Mouse (Mus musculus): Measurements from ENCODE around the gene Patl2.
A peak's percentile ranks its signal among the peaks of the same experiment; 100 is the strongest.
"Not testable (repeated sequence)": the region's sequence is repeated elsewhere in the genome, so short reads cannot be mapped to it uniquely, and the experiment has no call there.

Gene Patl2

DNA sequence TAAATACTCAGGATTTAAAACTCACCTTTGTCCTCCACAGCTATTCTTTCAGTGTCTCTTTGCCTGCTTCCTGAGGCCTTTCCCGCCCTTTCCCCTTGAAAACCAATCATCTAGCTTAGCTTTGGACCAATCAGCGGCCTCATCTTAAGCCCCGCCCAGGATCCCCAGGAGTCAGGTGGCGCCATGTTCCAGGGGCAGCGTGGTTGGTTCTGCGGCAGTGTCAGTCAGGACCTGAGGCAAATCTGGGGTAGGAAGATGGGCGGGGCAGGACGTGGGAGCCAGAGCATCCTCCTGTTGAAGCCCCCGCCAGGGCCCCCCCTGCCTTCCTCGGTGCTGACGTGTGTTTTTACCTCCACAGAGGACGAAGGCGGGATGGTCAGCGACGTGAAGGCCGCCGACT, at the start of gene Patl2, which contains the start of gene Terb2:
Patl2 (minus strand) TSS at position 84 of the 400 bp plus-strand sequence.
Terb2 (plus strand) TSS at position 167 of the 400 bp plus-strand sequence.
- no peak for DNase-seq (ENCODE audit: extremely low spot score, low spot score)

DNA sequence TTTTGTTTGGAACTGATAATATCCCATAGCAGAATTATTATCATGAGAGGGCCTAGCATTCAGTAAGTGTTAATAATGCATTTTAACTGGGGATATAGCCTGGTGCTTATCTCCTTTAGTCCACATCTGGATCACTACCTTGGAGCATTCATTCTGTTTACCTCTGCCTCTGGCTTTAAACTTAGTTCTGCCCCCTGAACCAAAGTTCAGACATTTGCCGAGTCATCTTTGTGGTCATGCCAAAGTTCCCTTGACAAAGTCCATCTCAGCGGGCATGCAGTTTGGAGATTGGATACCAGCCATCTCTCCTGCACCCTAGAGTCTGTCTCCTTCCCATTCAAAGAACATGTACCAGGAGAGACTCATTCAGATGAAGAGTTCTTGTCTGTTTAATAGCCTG, 49.4 kb upstream of the Patl2 start:
- DNase-seq (ENCODE audit: extremely low spot score, low spot score) = no peak

DNA sequence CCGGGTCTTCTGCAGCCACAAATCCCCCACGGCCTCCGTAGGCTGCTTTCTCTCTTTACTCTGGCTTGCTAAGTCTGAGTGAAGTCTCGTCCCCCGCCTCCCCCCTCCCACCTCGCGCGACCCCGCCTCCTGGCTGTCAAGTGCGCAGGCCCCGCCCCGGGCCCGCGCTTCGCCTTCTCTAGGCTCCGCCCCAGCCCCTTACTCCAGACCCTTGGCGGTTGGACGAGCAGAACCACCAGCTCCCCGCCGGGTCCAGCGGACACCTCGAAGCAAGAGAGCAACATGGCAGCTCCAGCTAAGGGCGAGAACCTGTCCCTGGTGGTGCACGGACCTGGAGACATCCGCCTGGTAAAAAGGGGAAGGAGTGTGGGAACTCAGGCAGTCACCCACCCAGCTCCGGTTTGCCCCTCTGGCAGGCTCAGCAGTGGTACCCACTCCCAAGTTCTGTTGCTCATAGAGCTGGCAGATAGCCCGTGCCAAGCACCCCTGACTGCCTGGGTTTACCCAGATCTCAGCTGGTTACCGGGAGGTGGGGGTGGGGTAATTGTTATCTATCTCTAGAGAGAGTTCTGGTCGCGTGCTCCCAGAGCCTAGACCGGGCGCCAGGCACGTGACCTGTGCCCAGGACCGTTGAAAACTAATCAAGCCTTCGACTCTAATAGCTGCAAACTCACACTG, 48.8 kb upstream of the Patl2 start, which contains the start of gene Sord:
Sord (plus strand) TSS at position 139 of the 678 bp plus-strand sequence.
- peak; percentile 91 for DNase-seq (ENCODE audit: extremely low spot score, low spot score)

DNA sequence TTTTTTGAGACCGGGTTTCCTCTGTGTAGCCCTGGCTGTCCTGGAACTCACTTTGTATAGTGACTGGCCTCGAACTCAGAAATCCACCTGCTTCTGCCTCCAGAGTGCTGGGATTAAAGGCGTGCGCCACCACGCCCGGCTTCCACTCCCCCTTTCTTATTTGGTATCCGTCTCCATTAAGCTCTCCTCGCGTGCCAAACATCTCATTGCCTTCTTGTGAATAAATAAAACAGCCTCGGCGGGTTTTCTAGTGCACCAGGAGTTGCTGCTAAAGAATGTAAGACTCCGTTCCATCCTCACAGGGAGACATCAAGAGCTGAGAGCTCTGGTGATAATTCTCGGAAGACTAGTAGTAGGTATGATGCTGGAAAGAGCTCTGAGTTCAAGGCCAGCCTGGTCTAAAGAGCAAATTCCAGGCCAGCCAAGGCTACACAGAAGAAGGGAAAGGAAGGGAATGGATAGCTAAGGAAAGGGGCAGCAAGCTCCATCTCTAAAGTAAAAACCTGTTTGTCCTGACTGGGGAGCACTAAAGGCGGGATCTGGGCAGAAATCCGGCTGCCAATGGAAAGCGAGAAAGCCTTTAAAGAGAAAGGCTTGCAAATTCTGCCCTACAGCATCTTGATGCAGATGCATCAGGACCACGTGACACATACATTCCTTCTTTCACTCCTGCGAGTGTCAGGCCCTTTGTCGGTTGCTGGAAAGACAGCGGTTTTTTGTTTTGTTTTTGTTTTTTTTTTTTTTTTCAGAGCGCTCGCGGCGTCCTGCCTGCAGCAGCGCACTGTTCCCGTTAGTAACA, 48.0 kb upstream of the Patl2 start:
- peak; percentile 54 for DNase-seq (ENCODE audit: extremely low spot score, low spot score)

DNA sequence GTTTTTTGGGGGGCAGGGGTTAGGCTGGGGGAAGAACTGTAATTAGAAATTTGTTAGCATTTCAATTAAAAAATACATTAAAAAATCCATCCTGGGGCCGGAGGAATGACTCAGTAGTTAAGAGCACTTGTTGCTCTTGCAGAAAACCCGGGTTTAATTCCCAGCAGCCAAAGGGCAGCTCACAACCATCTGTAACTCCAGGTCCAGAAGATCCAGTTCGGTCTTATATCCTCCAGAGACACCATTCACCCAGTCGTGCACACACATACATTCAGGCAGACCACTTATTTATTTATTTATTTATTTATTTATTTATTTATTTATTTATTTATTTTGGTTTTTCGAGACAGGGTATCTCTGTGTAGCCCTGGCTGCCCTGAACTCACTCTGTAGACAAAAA, 47.4 kb upstream of the Patl2 start:
- no peak for DNase-seq (ENCODE audit: extremely low spot score, low spot score)

DNA sequence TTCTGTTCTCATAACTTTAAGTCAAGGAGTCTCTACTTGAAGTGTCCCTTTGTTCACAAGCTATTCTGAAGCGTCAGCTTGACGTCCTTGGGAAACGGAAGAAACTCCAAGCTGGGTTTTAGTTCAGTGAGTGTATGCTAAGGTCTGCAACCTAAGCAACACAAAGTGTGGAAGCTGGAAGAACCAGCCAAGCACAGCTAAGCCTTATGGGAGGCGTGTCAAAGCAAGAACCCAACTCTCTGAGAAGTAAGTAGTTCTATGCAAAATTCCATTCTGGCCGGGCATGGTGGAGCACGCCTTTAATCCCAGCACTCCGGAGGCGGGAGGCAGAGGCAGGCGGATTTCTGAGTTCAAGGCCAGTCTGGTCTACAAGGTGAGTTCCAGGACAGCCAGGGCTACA, 45.6 kb upstream of the Patl2 start:
- no peak for DNase-seq (ENCODE audit: extremely low spot score, low spot score)

DNA sequence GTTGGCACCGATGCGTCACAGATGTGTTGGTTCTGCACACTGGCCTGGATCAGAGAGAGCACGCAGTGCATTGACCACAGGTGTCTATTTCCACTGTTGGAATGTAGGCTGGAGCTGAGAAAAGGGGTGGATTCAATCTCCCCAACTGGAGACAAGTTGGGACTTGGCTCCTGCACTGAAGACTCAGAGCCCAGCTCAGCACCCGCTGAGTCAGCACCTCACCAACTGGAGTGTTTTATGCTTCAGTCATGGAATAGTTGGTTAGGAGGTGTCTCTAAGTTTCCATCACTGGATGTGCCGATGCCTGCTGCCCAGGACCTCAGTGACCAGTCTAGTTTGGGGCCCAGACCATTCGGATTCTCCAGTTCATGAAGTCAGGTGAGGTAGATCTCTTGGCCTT, 44.4 kb upstream of the Patl2 start:
- no peak for DNase-seq (ENCODE audit: extremely low spot score, low spot score)

DNA sequence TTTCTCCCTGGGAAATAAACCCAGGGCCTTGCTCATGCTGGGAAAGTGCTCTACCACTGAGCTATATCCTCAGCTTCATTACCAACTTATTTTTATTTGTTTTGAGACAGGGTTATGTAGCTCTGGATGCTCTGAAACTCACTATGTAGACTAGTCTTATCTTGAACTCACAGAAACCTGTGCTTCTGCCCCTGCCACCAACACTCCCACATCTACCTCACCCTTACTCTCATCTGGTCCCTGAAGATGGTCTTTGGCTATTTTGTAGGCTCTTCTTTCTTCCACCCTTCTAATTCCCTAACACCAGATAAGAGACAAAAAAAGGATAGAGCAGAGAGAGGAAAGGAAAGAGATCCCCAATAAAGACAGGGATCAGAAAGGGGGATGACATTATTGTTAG, 37.7 kb upstream of the Patl2 start:
- no peak for DNase-seq (ENCODE audit: extremely low spot score, low spot score)

DNA sequence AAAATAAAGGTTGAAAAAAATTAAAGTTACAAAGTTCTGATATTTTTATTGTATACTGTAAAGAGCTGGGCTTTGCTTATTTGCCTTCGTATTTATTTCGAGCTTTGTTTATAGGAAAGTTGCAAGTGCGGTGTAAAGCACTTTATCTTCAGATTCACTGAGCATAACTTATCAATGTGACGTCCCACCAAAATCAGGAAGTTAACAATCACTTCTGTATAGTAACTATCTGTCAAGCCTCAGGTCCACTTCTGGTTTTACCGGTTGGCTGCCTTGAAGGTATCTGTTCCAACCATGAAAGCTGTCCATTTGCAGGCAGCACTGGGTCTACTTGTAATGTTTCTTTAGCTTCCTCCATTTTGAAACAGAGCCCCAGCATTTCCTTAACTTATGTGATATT, 36.3 kb upstream of the Patl2 start:
- no peak for DNase-seq (ENCODE audit: extremely low spot score, low spot score)

DNA sequence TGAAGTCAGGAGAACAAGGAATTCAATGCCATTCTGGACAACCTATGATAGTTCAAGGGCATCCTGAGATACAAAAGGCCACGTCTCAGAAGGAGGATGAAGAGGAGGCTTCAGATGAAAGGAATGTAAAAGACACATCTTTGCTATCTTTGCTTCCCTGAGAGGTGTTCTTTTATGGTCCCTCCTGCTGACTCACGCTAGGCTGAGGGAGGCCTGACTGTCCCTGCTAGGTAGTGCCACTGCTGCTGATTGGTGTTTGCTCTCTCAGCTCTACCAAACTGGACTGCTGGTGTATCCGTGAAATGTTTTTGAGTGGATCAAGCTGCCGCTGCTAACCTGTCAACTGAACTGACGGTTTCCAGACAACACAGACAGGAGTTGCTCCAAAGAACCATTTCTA, 35.8 kb upstream of the Patl2 start:
- DNase-seq (ENCODE audit: extremely low spot score, low spot score) = no peak

DNA sequence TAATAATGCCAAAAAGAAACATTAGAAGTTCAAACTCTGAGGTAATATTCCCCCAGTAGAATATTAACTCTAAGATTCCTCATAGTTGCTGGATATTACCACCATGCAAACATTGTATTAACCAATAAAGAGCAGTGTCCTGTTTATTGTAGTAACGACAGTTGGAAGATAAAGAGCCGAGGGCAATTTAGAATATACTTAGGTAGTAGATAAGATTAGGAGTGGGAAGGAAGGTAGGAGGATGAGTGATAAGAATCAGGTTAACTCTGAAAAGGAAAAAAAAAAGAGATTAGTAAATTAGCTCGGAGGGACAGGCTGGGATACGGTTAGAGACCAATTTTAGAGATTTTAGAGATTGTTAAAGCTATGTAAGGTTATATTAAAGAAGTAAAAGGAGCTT, 35.4 kb upstream of the Patl2 start:
- no peak for DNase-seq (ENCODE audit: extremely low spot score, low spot score)

DNA sequence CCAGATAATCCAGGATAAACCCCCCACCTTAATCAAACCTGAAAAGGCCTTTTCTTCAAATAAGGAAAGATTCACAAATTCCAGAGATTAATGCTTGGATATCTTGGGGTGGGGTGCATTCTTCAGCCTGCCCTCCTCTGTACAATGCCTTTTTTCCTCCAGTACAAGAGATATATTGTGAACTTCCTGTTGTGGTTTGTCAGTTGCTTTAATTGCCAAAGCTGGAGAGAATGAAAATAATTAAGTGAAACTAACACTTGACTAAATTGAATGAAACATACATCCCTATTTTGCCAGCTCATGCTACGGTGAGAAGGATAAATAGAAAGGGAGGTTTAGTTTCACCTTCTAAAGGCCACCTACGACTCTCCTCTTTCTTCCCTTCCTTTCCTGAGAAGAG, 32.2 kb upstream of the Patl2 start:
- no peak for DNase-seq (ENCODE audit: extremely low spot score, low spot score)

DNA sequence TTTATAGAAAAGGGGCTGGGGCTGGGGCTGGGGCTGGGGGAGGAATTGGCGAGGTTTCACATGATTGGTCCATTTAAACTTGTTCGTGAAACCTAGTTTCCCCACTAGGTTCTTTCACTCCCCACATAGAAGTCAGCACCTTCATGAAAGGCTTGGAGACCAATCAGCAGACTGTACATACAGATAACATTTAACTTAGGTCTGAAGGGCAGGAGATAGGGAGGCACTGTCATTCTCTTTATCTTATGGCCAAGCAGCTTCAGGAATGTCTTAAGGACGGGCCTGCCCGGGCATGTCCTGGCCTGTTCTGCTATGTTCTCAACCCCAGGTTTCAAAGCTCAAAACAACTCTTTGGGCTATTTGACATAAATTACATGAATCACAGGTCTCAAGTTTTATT, 31.1 kb upstream of the Patl2 start:
- DNase-seq (ENCODE audit: extremely low spot score, low spot score) = not testable (repeated sequence)

DNA sequence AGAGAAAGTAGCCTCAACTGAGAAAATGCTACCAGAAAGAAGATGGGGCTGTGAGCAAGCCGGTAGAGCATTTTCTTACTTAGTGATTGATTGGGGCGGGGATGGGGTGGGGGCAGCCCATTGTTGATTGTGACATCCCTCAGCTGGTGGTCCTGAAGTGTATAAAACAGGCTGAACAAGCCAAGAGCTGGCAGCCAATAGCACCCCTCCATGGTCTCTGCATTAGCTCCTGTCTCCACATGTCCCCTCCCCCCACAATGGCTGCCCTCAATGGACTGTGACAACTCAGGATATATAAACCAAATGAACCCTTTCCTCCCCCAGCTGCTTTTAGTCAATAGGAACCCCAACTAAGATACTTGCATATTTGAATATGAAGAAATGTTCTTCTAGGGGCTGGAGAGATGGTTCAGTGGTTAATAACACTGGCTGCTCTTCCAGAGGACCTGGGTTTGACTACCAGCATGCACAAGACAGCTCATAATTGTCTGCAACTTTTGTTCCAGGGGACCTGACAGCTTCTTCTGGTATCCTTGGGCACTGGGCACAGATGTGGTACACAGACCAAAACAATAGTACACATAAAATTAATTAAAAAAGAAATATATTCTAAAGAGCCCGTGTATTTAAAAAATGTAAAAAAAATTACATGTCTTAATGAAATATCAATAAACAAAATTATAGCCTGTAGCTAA, 24.7 kb upstream of the Patl2 start:
- DNase-seq (ENCODE audit: extremely low spot score, low spot score) = no peak

DNA sequence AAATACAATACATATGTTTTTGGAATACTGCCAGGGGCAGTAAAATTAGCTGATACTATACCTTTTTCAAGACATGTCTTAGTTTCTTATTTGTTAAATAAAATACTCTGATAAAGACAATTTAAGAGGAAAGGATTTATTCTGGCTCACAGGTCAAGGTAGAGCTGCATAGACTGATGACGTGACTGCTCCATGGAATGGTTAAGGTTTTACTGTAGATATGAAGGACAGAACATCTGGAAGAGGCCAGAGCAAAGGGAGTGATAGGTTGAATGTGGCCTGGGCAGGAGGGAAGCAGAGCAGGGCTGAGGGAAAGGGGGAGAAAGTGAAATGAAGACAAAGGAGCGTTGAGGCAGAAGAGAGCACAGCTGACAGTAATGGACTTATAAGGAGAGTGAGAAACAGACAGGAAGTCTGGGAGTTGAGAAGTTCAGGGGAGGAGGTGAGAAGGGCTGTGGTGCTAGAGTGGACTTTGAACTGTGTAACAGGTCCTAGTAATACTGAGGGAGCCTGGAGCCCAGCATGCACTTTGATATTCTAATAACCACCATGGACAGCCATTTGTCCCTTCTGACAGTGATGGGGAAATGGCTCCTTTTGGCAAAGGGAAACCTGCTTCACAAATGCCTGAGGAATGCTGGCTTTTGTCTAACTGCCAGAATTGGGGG, 20.6 kb upstream of the Patl2 start:
- no peak for DNase-seq (ENCODE audit: extremely low spot score, low spot score)

DNA sequence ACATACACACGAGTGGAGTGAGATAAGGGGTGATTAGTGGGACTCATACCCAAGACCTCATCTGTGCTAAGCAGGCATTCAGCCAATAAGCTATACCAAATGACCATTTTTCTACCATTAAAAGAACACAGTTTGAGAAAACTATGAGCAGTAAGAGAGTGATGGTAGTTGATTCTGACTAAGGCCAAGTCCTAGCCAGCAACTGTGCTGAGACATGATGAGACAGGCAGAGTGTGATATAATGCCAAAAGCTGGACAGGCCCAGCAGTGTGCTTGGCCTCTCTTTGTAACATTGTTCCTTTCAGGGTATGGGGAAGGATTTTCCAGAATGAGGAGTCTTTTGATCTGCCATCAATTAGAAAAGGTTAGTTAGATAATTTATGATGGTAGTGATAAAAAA, 15.5 kb upstream of the Patl2 start:
- DNase-seq (ENCODE audit: extremely low spot score, low spot score) = no peak

DNA sequence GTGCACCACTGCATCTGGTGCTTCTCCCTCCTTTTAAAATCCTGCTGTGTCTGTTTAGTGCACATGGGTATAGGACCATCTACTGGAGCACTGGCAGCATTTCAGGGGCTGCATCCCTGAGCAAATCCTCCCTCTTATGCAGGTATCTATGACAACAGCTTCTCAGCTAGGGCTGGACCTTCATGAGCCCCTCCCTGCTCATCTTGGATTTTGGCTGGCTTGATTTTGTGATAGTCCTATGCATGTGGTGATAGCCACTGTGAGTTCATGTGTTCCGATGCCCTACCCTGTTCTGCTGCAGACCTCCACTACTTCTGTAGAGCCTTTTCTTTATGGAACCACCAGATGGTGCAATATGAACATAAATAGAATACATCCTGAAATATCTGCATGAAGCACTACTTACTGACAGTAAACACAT, 8.5 kb upstream of the Patl2 start:
- no peak for DNase-seq (ENCODE audit: extremely low spot score, low spot score)

DNA sequence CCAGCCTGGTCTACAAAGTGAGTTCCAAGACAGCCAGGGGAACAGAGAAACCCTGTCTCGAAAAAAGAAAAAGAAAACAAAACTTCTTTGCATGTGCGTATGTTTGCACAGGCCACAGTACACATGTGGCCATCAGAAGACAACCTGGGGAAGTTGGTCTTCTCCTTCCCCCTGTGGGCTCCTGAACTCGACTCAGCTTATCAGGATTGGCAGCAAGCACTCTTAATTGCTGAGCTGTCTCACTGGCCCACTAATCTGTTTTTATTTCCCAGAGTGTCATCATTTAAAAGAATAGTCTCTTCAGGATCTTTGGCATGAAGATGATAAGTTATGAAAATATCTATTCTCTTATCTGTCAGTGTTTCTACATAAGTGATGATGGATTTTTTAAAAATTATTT, 5.9 kb upstream of the Patl2 start:
- no peak for DNase-seq (ENCODE audit: extremely low spot score, low spot score)

DNA sequence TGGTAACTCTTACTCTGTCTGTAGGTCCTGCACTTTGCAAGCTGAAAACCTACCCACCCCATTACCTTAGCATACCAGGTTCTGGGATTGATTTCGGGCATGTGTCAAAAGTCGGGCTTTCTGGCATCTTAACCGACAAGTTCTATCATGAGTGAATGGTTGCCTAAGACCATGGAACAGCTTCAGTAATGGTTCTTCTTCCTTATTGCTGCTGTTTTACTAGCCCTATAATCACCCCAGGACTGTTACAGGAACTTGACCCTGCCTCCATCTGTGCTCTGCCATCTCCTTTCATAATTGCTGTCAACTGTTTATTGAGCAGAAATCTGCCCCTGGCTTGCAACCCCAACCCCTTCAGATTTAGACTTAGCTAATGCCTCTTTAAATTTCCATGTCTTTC, 762 bp upstream of the Patl2 start:
- no peak for DNase-seq (ENCODE audit: extremely low spot score, low spot score)

DNA sequence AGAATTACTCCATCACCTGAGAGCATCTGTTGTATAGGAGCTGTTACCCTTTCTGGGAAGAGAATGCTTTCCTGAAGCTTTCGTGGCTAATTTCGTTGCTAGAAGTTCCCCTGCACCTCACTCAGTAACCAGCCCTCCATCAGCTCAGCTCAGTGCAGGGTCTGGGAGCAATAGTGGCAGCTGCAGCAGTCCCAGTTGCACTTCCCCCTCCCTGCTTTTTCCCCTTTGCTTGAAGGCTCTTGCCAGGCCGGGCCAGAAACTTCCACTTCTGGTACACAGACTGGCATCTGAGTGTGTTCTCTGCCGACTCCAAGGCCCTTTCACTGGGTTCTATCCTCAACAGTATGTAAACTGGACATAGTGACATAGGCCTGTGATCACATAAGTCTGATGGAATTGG, 903 bp downstream of the Patl2 start:
- DNase-seq (ENCODE audit: extremely low spot score, low spot score) = no peak

DNA sequence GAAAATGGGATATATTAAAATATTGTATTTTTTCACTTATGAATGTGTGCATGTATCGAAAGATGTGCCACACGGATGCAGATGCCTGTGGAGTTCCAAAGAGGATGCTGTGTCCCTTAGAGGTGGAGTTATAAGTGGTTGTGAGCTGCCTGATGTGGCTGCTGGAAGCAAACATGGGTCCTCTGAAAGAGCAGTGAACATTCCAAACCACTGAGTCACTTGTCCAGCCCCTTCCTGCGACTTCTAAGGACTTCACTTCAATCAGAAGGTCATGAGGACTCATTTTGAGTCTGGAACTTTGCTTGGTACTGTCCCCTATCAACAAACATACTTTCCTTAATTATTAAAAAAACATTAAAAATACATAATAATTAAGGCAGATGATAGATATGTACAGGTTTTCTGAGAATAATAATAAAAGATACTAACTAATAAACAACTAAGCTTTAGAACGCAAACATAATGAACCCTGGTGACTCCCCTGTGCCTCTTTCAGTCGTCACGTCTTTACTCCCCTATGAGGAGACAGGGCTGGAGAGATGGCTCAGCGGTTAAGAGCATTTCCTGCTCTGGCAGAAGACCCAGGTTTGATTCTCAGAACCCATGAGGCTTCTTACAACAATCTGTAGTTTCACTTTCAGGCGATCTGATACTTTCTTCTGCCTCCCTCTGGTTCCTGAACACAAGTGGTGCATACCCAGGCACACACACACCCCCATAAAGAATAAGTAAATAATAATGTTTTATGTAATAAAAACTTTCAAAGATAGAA, 5.8 kb downstream of the Patl2 start:
- DNase-seq (ENCODE audit: extremely low spot score, low spot score) = no peak

Data from neural tube, embryonic 10.5 days (tissue).